Mouse (Mus musculus) cerebellum, adult 18-20 months (tissue): ENCODE measurements at regions not wholly inside any gene's neighbourhood (a gene's known extent, or its start where the extent isn't known, plus 50 kb on each side); places are given as distances from the start of the nearest gene placed in this dataset.

Source experiments
- DNase-seq, 2 experiments: peaks; one replicate each; pipeline ENCODE4 v3.0.0; 2021

GRCm38 (mm10) chr10:11809255-11809654 is 466.1 kb downstream of the Epm2a start:
- DNase-seq, result no peak

- no peak for DNase-seq
Observed at GRCm38 (mm10) chr10:11822418-11822959, 479.3 kb downstream of the Epm2a start.

DNA sequence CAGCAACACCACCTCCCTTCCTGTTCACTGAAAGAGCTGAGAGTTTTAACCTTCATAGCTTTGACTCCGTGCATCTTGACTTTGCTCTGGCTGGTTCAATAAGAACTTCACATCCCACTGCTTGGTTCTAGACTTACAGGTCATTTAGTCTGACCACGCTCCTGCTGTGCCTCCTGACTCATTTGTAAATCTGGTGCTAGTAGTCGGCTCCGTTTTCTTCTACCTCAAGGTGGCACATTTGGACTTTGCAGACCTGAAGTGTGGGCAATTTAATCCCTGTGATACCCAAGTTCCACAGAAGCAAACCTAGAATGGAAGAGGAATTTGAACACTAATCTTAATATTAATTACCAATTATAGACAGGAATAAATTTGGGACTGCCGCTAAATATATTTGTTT is 497.9 kb downstream of the Epm2a start:
- DNase-seq, result peak; percentile 11 to 15

DNA sequence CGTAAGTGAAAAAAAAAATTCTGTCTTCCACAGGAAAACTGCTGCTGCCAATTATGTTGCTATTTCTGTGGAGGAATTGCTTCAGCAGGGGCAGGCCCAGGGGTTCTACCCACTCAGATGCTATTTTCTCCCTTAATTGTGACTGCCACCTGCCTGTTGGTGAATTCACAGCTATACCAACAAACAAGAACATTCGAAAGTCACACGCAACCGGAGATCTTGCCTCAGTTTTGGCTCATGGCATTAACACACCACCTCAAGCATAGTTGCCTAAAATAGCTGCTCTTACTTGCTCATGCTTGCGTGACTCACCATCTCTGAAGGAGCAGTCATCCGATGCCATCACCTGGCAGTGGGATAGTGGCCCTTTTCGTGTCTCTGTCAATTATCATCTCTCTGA is 498.3 kb downstream of the Epm2a start:
- peak; percentile 3 to 10 for DNase-seq

- no peak for DNase-seq
Observed at GRCm38 (mm10) chr10:11846141-11846540, 502.9 kb downstream of the Epm2a start.

- no peak for DNase-seq
Observed at GRCm38 (mm10) chr10:11875145-11876131, 532.2 kb downstream of the Epm2a start.

- no peak for DNase-seq
Observed at GRCm38 (mm10) chr10:11886237-11886636, 543.0 kb downstream of the Epm2a start.

DNA sequence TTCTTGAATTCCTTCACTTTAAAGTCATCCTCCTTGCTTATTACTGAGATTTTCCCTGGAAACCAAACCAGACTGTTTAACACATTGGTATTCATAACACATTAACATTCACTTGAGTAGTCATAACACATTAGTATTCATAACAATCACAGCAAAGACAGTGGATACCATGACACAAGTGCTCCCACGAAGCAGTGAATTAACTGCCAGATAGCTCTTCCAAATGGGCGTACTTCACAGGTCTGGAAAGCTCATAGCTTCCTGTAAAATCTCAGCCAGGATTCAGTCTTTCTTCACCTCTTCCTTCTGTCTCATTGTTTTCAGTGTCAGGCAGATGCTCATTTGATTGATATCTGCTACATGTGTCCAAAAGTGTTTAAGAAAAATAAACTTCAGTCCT is 545.7 kb downstream of the Epm2a start:
- DNase-seq, result no peak

GRCm38 (mm10) chr10:11922132-11922531 is 578.9 kb downstream of the Epm2a start:
- DNase-seq, result no peak

- DNase-seq, result no peak
Observed at GRCm38 (mm10) chr10:11938164-11938563, 595.0 kb downstream of the Epm2a start.

- no peak for DNase-seq
Observed at GRCm38 (mm10) chr10:11942772-11943171, 599.6 kb downstream of the Epm2a start.

DNA sequence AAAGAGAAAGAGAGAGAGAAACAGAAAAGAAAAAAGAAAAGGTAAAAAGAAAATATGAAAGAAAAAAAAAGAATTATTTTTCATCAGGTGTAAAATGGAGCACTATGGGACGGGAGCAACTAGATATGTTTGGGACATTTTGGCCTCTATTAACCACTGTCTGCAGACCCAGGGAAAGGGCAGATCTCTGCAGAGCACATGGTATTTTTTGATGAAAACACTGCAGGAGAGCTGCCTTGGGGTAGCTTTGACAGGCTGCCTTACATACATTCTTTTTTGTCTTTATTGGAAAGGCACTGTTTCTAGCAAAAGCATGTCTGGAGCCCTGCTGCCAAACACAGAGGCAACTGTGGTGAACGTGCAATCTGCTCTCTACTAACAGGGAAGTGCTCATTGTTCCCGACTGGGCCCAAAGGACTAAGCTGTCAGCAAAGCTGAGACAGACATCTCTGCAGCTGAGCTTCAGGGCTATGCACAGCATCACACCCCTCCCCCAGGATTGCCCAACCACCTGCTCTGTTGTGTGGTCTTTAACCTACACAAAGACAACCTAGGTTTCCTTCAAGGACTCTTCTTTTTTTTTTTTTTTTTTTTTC is 617.2 kb downstream of the Epm2a start:
- DNase-seq, result no peak

DNA sequence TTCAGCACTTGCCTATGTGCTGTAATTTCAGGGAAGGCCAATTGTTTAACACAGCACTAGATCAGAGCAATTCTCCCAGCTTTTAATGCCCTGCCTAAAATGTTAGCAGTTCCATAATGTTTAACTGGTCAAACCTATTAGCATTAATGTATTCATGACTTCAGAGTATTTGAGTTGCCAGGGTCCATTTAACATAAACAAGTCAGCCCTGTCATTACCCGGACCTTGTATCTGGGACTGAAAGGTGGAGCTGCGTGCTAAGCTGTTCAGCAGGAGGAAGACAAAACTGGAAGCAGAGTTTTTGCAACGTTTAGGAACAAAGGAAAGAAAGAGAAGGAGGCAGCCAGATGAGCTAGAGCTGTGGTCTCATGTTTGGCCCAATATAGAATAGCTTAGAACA is 661.8 kb downstream of the Epm2a start:
- no peak for DNase-seq

DNA sequence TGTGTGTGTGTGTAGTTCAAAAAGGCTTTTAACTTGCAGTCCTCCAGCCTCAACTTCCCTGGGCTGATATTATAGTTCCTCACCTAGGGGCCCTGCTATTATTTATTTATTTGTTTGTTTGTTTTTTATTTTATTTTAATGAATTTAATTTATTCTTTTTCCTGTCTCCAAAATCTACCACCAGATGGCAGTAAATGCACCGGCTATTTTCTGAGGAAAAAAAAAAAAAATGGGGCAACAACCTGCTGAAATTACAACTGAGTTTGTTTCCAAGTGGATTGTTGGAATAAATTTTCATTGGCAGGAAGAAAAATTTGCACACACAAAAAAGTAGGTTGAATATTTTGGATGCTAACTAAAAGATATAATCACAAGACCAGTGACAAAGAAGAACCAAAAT is 662.7 kb downstream of the Epm2a start:
- no peak for DNase-seq

GRCm38 (mm10) chr10:12017286-12017685 is 674.1 kb downstream of the Epm2a start:
- no peak for DNase-seq

DNA sequence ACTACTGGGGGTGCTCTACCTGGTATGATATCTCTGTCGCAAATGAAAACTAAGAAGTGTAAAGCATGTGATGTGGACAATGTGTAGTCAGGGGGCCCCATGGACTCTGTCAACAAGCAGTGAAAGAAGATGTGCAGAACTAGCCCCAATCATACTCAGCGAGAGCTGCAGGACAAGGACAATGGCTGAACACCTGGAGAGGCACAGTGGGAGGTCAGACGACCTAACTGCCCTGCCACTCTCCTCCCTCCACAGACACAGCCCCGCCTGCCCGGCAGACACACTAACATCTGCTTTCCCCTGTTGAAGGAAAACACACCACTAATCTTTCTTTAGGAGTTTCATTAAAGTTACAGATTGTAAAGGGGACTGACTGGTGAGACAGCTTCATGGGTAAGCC is 675.1 kb downstream of the Epm2a start:
- DNase-seq, result peak; percentile 4 to 13

- DNase-seq, result peak; percentile 71
Observed at GRCm38 (mm10) chr10:12019159-12019779, 676.1 kb downstream of the Epm2a start.

DNA sequence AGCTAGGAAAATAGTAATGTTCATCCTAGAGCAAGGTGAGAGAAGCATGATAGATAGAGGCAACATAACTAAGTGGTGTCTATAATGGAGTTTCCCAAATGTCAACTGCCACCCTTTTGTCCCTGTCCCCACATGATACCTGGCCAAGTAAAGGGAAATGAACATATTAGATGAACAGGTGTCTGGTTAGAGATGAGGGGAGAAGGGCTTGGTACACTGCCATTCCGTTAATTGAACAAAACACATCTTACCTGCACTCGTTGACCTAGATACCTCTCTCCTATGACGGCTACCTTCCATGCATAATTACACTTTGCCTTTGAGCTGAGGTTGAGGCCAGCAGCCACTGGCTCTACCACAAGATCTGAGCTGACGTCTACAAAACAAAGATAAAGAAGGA is 677.4 kb downstream of the Epm2a start:
- peak; percentile 11 to 24 for DNase-seq

DNA sequence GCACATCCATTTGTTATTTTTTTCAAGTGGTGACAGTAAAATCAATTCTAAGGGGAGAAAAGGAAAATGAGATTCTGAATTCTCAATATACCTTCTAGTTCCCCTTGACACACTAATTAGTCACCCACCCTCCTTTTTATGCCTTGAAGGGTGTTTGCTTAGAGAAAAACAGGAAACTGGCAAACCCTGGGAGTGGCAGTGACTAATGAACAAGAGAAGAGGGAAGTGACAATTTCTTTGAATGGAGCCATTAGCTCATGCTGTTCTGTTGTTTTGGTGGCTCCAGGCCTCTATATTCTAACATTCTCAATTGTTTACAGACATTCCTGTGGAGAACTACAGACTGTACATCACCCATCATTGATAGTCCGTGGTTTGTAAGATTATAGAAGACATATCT is 692.0 kb downstream of the Epm2a start:
- DNase-seq, result no peak

DNA sequence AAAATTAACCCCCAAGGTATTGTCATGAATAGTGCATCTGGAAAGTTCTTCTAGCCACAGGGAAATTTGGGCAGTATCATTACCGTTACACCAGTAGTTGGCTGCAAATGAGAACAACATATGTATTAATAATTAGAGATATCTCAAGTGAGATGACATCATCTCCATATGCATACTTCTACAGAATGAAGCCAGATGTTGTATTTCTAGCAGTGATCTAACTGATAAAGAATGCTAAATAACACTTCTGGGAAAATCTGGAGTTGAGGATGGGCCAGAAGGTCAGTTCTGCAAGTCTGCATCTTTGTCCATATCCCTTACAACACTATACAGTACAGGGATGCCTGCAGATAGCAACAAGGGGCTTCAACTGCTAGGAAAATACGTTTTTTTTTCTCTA is 702.7 kb downstream of the Epm2a start:
- no peak for DNase-seq

GRCm38 (mm10) chr10:12059728-12060127 is 716.5 kb downstream of the Epm2a start:
- DNase-seq, result no peak

DNA sequence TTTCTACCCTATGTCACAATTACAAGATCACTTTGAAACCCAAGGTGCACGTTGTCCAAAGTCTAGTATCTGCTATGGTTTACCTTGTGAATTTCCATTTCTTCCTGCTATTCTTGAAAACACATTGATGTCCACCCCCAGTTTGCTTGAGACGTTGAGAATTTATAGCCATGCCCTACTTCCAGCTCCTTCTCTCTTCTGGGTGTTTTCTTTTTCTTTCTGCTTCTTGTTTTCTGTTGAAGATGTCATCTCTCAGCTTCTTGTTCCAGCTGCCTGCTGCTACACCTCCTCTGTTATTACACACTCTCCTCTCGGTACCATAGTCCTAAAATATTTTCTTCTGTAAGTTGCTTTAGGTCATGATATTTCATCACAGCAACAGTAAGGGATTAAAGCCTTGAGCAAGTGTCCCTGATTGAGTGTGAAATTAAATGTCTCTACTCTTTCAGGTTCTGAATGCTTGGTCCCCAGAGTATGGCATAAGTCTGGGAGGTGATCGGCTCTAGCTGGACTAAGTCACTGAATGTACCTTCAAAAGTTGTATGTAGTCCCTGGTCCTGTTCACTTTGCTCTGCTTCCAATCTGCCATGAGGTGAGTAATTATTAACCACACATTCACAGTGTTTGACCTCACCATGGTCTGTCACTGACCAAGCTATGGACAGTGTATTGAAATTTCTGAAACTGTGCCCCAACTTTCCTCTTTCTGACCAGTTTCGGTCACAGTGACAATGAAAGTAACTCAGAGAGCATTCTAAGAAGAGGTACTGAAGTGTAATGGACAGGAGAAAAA is 718.1 kb downstream of the Epm2a start:
- DNase-seq, result no peak

- no peak for DNase-seq
Observed at GRCm38 (mm10) chr10:12062302-12062701, 719.1 kb downstream of the Epm2a start.
